Mouse (Mus musculus): ENCODE results near the gene H2-Q10.
A peak's percentile ranks its signal among the peaks of the same experiment; 100 is the strongest.

Gene H2-Q10

DNA sequence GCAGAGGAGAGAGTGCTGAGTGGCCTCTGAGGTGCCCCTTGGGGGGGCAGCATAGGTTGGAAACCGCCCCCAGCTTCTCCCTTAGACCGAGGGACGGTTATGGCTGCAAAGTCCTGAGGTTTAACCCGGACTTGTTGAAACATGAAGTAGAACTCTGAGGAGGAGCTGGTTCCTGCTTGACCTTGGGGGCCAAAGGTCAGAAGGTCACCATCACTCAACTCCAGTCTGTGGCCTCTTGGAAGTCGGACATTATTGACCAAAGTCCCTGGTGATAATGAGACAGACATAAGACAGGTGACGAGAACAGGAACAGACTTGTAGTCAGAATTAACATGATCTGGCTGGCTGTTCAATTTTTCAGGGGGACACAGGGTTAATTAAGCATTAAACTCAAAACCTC is 44.9 kb downstream of the H2-Q10 start:
- DNase-seq (ENCODE audit: low spot score): no peak

DNA sequence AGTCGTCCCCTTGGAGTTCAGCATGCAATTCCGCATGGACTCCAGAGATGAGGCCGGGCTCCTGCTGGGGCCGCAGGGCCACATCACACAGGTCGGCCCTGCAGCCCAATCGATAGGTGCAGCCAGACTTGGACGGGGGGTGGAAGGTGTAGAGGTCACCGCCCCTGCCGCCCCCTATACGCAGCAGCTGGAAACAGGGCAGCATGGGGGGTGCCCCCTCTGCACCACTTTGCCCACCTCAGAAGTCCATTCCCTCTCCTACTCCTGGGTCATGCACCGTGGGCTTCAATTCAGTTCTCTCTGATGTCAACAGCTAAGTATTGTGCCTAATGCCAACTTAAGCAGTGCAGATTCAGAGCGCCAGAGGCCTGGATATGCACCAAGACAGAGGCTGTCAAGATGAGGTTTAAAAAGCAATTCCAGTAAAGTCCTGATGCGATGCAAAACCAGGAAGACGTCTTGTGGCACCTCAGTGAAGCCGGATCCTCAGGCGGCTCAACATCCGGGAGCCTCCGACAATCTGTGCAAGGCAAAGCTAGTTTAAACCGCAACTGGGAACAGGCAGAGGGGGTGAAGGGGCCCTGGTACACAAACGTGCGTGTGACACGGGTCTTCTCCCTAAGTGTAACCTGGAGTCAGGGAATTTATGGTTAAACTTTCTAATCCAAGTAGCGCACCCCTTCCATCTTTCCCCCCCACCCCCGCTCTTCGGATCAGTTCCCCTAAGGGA is 46.2 kb downstream of the H2-Q10 start:
- DNase-seq (ENCODE audit: low spot score): peak; percentile 37

DNA sequence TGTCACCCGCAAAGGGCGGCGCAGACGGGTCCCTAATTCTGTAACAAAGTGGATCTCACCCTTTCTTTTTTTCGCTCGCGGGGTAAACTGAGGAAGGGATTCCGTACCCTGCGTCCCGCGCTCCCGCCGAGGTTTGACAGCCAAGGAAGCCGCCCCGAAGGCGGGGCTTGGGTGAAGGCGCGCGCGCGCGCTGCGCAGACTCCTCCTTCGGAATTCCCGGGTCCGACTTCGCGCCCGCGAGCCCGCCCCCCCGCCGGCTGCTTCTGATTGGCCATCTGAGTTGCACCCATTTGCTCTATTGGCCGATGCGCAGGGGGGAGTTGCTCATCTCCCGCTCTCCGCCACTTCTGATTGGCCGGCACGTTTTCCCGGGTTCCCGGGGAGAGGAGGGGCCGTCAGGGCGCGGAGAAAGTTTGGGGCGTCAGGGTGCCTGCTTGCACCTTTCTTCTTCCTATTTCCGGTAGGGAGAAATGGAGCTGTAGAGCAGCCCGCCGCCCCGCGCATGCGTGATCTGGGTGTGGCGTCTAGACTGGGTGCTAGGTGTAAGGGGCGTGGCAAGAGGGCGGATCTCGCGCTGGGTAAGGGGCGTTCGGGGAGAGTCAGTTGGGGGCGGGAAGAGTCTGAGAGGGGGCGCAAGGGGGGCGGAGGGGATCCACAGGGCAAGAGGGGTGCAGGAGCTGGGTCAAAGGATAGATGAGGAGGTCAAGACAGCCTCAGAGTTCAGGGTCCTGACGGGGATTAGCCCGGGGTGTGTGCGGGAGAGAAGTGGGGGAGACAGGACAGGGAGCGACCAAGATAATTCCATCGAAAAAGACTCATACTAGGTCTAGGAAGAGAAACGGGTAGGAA is 47.0 kb downstream of the H2-Q10 start, which contains the start of the genes Tcf19 and Cchcr1:
Gene Tcf19 (minus strand): TSS at position 173 of the 849 bp plus-strand sequence.
Gene Cchcr1 (plus strand): TSS at position 449 of the 849 bp plus-strand sequence.
- DNase-seq (ENCODE audit: low spot score): peak; percentile 98

DNA sequence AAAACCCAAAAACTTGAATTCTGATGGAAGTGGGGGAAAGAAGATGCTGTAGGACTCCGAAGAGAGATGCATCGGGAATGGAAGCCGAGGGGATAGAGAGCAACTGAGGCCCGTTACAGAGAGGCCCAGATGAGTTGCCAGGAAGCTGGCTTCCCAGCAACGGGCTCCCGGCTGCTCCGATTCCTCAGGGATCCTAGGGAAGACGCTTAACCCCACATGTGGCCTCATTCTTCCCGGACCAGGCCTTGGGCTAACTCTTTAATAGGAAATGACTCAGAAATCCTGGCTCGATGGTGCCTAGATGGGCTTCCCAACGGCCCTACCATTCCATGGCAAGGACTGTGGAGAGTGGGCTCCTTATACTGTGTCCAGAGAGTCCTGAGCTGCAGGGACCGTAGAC is 47.6 kb downstream of the H2-Q10 start:
- DNase-seq (ENCODE audit: low spot score): no peak

Measured in testis, postnatal 14 days (tissue).